Mouse (Mus musculus) liver, embryonic 16.5 days (tissue): ENCODE measurements at regions not wholly inside any gene's neighbourhood (a gene's known extent, or its start where the extent isn't known, plus 50 kb on each side); places are given as distances from the start of the nearest gene placed in this dataset.
A peak's percentile ranks its signal among the peaks of the same experiment; 100 is the strongest.

Experiments used
- ATAC-seq: fragments of 200-750 bp; cut with Nextera tagmentation; 2 replicates; pipeline ENCODE4 v1.8.0; 2017; ENCODE audit warnings: low read depth, mild to moderate bottlenecking, moderate number of reproducible peaks, moderate library complexity
- H3K27ac ChIP-seq: fragments of 300-500 bp; sonication (generic); 2 replicates; pipeline ENCODE4 v1.5.1; 2014; ENCODE audit warnings: mild to moderate bottlenecking, low read length
- H3K27me3 ChIP-seq: fragments of 300-500 bp; sonication (generic); 2 replicates; pipeline ENCODE4 v1.6.1; 2014; ENCODE audit warnings: low read depth, low read length, mixed read lengths; ENCODE audit not compliant: control insufficient read depth, insufficient read depth
- H3K36me3 ChIP-seq: fragments of 300-500 bp; sonication (generic); 2 replicates; pipeline ENCODE4 v1.6.1; 2014; ENCODE audit warnings: mild to moderate bottlenecking; ENCODE audit not compliant: control insufficient read depth, insufficient read depth
- H3K4me1 ChIP-seq: fragments of 300-500 bp; sonication (generic); 2 replicates; pipeline ENCODE4 v1.6.1; 2014; ENCODE audit warnings: low read depth, low read length, mixed read lengths; ENCODE audit not compliant: control insufficient read depth
- H3K4me2 ChIP-seq: fragments of 300-500 bp; sonication (generic); 2 replicates; pipeline ENCODE4 v1.6.1; 2014; ENCODE audit warnings: low read depth, low read length, mixed read lengths
- H3K4me3 ChIP-seq: fragments of 300-500 bp; sonication (generic); 2 replicates; pipeline ENCODE4 v1.5.1; 2014; ENCODE audit warnings: low read depth, mild to moderate bottlenecking, low read length
- H3K9ac ChIP-seq: fragments of 300-500 bp; sonication (generic); 2 replicates; pipeline ENCODE4 v1.6.1; 2014; ENCODE audit warnings: low read depth, low read length
- H3K9me3 ChIP-seq: fragments of 300-500 bp; sonication (generic); replicated peaks from 2 replicates; pipeline ENCODE4 v1.6.1; 2016; ENCODE audit warnings: low read length; ENCODE audit not compliant: control insufficient read depth
- WGBS: fragments of 180-500 bp; shearing (Covaris S2); extraction: QIAGEN DNeasy Blood & Tissue Kit; methylation state at CpG from one replicate; pipeline ENCODE4 v1.1.7; 2014; ENCODE audit not compliant: insufficient replicate concordance; 5-methylcytosine and 5-hydroxymethylcytosine counted together

GRCm38 (mm10) chr12:66027535-66027934 is 256.7 kb downstream of the Rpl10l start:
- no peaks in the 10 kb centered on the region for H3K9me3 ChIP-seq
- H3K4me3 ChIP-seq, result no peak overlapping the region
- 36% methylated on average over 1 of the region's 1 CpGs for WGBS
- no peak overlapping the region for H3K4me2 ChIP-seq
- no peaks in the 10 kb centered on the region for H3K27me3 ChIP-seq
- ATAC-seq, result no peak
- H3K4me1 ChIP-seq, result no peaks in the 10 kb centered on the region
- H3K27ac ChIP-seq, result no peak overlapping the region
- no peaks in the 10 kb centered on the region for H3K36me3 ChIP-seq
- H3K9ac ChIP-seq, result no peak overlapping the region

- Histone ChIP-seq H3K36me3 (no peaks in the 10 kb centered on the region), H3K4me2 (no peak overlapping the region), H3K9ac (no peak overlapping the region), H3K4me1 (no peaks in the 10 kb centered on the region), H3K27ac (no peak overlapping the region), H3K27me3 (no peaks in the 10 kb centered on the region), H3K9me3 (no peaks in the 10 kb centered on the region; the same call in 1 of the 2 replicates), H3K4me3 (no peak overlapping the region)
- WGBS, result 38% methylated on average over 2 of the region's 2 CpGs
- peak; percentile 62 for ATAC-seq
These were observed 271.5 kb downstream of the Rpl10l start for GRCm38 (mm10) chr12:66012706-66013105.
